Mouse (Mus musculus) cerebellum, postnatal 36 days (tissue): ENCODE results near the gene Olfr1389.
"Not testable (repeated sequence)": the region's sequence is repeated elsewhere in the genome, so short reads cannot be mapped to it uniquely, and the experiment has no call there.

ENCODE experiments used
- DNase-seq, 2 experiments: peaks; one replicate each; pipeline ENCODE4 v3.0.0; 2021 to 2022; ENCODE audit warnings: mixed read lengths in 2 of 2

Olfr1389 gene

GRCm38 (mm10) chr11:49422767-49423166 lies at the start of gene Olfr1389:
Gene Olfr1389 (plus strand): TSS chr11:49423067.
- no peak for DNase-seq

- no peak for DNase-seq
Measured at GRCm38 (mm10) chr11:49383133-49383532, 39.7 kb upstream of the Olfr1389 start.

GRCm38 (mm10) chr11:49386118-49386517 lies 36.7 kb upstream of the Olfr1389 start:
- DNase-seq: not testable (repeated sequence)

GRCm38 (mm10) chr11:49392707-49393106 lies 30.2 kb upstream of the Olfr1389 start:
- not testable (repeated sequence) for DNase-seq

- no peak for DNase-seq
Measured at GRCm38 (mm10) chr11:49406784-49407183, 16.1 kb upstream of the Olfr1389 start.

GRCm38 (mm10) chr11:49410540-49410939 lies 12.3 kb upstream of the Olfr1389 start:
- no peak for DNase-seq

- no peak for DNase-seq
Measured at GRCm38 (mm10) chr11:49425257-49425927, 2.5 kb downstream of the Olfr1389 start.

- DNase-seq: no peak
Measured at GRCm38 (mm10) chr11:49429641-49430040, 6.8 kb downstream of the Olfr1389 start.

GRCm38 (mm10) chr11:49436411-49436810 lies 13.5 kb downstream of the Olfr1389 start, which contains the start of gene Olfr1388:
Gene Olfr1388 (plus strand): TSS chr11:49436624.
- no peak for DNase-seq

GRCm38 (mm10) chr11:49455043-49455442 lies 32.2 kb downstream of the Olfr1389 start, which contains the start of gene Olfr1387:
Gene Olfr1387 (plus strand): TSS chr11:49455343.
- DNase-seq: no peak

GRCm38 (mm10) chr11:49464746-49465145 lies 41.9 kb downstream of the Olfr1389 start, which contains the start of gene Olfr1386:
Gene Olfr1386 (plus strand): TSS chr11:49465046.
- not testable (repeated sequence) for DNase-seq
